Mouse (Mus musculus) mouse trophoblast stem cell (cell line): Measurements from ENCODE around the gene Nrtn.

Experiments used
- in situ Hi-C, 2 experiments: fragments of 300-500 bp; cut with MseI, MboI; formaldehyde crosslinking; loops; 2 replicates in 1 of 2; 3 replicates in 1 of 2; pipeline ENCODE4 v1.15.1; 2025

The Nrtn gene

GRCm38 (mm10) chr17:56722441-56722840, 34.9 kb downstream of the Nrtn start:
- in situ Hi-C loops = no loop called here

GRCm38 (mm10) chr17:56717363-56718058, 39.8 kb downstream of the Nrtn start, which contains the start of the genes Ndufa11 and Vmac:
Gene Ndufa11 (plus strand): TSS chr17:56717767.
Gene Vmac (minus strand): TSS chr17:56718022.
- in situ Hi-C loops = no loop called here

GRCm38 (mm10) chr17:56716655-56717362, 40.5 kb downstream of the Nrtn start:
- in situ Hi-C loops = no loop called here

GRCm38 (mm10) chr17:56715914-56716654, 41.2 kb downstream of the Nrtn start:
- in situ Hi-C loops = no loop called here

- in situ Hi-C loops = no loop called here
Measured at GRCm38 (mm10) chr17:56715360-56715759, 42.0 kb downstream of the Nrtn start.

- in situ Hi-C loops = no loop called here
Measured at GRCm38 (mm10) chr17:56709708-56710107, 47.6 kb downstream of the Nrtn start.

- in situ Hi-C loops = no loop called here
Measured at GRCm38 (mm10) chr17:56708692-56709091, 48.6 kb downstream of the Nrtn start.

GRCm38 (mm10) chr17:56706515-56706914, 50.8 kb downstream of the Nrtn start:
- in situ Hi-C loops = no loop called here

- in situ Hi-C loops = no loop called here
Measured at GRCm38 (mm10) chr17:56703038-56703437, 54.3 kb downstream of the Nrtn start.
